Mouse (Mus musculus) spleen, postnatal 10 days (tissue): ENCODE results near the gene Tars.

ENCODE experiments used
- DNase-seq, 2 experiments: peaks; one replicate each; pipeline ENCODE4 v3.0.0; 2021 to 2022; ENCODE audit warnings: low spot score in 2 of 2

The Tars gene

DNA sequence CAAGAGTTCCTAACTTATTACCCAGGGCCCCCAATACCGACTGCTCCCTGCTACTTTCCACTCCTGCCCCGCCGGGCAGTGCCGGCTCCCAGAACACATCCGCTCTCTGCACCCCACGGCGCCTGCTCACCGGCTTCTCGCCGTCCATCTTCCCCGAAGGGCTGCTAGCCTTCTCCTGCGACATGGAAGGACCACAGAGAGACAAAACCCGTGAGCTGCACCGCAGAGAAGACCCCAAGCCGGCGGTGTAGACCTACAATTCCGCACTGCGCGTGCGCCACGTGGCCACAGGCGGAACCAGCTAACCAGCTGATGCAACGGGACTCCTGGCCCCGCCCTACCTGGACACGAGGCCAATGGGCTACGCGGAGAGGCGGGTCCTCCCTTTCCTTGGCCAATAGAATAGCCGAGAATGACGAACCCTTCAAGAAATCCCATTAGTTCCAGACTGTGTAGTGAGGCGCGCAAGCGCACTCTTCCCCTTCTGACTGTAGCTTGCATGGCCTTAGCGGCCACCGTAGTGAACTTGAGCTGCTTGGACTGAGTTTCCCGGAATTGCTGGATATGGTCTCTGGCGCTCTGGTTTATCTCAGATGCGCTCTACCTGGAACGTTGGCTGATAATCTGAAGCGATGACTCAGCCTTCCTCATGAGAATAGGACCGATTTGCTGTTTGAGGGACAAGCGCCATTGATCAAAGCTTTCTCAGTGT, at the start of gene Tars:
Tars (minus strand) TSS at position 310 of the 712 bp plus-strand sequence.
- peak; percentile 91 to 95 for DNase-seq

DNA sequence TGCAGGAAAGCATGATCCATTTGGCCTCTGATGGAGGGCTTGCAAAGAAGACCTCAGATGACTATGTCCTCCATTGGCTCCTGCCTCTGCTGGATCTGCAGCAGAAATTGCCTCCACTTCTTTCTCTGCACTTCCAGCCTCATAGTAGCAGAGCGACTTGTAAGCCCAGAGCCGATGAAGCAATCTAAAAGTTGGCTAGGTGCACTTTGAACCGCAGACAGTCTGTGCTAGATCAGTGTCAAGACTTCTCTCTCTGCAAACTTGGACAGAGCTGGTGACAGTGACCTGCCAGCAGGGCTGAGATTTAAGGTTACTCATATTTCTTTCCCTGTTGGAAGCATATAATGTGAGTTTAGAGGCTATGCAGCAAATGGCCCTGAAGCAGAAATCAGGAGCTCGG, 37.9 kb upstream of the Tars start:
- no peak for DNase-seq

DNA sequence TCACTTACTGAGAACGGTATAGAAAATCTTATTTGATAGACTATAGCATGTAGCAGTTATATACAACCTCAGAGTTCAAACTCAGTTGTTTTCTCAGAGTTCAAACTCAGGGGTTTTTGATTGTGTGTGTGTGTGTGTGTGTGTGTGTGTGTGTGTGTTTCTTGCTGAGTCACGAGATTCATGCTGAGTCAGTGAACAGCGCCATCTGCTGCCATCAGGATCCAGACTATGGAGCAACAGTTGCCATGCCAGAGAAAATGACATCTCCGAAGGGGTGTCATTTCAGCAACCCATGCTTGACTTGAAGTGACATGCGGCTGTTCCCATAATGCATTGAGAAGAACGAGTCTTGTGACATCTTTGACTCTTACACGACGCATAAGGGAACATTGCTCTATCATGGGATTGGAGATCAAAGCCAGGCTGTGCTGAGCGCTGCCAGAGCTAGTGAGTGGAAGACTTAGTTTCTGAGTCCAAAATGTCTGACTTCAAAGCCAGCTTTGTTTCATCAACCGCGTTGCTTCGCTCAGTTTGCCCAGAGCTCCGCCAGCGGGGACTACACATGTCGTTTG, 37.3 kb upstream of the Tars start:
- no peak for DNase-seq

DNA sequence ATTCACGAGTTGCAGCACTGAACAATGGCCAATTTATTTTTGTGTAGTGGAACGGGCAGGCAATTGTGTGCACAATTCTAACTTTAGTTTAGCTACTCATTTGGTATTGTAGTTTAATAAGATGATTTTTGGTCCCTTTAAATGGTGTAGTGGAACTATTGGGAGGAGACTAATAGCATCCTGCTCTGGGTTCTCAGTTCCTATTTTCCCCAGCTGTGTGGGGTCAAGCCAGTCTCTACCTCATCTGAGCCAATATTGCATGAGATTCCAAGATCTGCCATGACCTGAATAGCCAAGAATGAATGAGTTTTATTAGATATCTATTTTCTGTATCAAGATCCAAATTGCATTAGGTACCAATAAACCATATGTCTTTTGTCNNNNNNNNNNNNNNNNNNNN, 27.4 kb upstream of the Tars start:
- no peak for DNase-seq

DNA sequence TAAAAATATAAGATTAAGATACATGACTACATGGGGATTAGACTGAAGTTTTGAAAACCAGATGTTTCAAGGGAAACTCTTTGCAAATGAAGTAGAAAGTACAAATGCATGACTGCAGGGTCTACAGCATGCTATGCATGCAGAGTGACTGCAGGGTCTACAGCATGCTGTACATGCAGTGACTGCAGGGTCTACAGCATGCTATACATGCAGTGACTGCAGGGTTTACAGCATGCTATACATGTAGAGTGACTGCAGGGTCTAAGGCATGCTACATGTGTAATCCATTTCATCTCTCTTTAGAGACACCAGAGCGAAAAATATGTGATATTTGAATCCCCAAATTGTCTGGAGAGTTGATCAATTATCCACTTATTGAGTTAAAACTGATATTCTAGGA, 14.0 kb upstream of the Tars start:
- DNase-seq = no peak

DNA sequence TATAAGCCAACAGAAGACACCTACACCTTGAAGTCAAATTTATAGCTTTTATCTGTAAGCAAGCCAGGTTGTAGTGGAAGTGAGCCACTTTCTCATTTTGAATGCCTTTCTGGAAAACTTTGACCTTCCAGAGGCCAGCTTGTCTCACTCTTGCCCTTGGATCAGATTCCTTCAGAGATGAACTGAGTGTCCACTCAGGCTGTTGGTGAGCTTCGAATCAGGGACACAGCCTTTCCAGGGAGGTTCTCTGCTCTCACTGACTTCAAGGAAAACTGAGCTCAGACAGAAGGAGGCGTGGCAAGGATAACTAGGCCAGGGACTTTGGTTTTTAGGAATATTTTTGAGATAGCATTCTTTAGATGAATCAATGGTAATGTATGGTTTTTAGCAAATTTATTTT, 13.1 kb upstream of the Tars start:
- no peak for DNase-seq

GRCm38 (mm10) chr15:11411846-11412245, 12.4 kb upstream of the Tars start:
- DNase-seq = no peak

GRCm38 (mm10) chr15:11408155-11408826, 8.8 kb upstream of the Tars start:
- peak in 1 of 2 experiments; percentile 24 for DNase-seq

GRCm38 (mm10) chr15:11407381-11407780, 7.9 kb upstream of the Tars start:
- DNase-seq = peak in 1 of 2 experiments; percentile 68

DNA sequence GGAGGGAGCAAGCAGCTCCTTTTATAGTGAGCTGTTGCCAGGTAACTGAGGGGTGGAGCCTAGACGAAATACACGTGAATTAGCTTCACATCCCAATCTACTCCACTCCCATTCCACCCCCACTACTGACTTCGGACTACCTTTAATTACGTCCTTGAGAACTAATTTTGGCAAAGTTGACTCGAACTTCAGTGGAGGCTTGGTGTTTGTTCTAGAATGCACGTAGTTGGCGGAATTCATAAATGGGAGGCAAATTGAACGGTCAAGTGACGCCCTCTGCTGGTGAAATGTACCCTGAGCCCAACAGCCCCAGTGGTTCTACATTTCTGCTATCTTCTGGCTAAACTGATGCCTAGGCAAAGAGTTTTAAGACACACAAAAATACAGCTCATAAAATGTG, 7.3 kb upstream of the Tars start:
- DNase-seq = peak in 1 of 2 experiments; percentile 23

- peak in 1 of 2 experiments; percentile 41 for DNase-seq
These were observed 652 bp downstream of the Tars start for GRCm38 (mm10) chr15:11398676-11399350.

DNA sequence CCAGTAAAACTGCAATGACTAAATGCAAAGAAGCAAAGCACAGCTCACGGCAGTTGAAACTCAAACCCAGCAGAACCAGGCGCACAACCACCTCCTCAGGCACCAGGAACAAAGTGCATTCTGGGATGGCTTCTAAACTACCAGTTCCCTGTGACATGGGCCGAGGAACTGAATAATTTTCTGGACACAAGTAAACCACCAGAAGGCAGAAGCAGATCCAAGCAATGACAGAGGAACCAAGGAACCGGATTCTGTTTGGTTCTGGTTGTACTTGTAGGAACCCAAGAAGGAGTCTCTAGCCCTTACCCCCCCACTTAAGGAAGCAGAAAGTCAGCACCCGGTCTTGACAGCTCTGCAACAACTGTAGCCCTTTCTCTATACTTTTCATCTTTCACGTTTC, 3.0 kb downstream of the Tars start:
- no peak for DNase-seq

- DNase-seq = no peak
These were observed 6.6 kb downstream of the Tars start for GRCm38 (mm10) chr15:11392903-11393302.

DNA sequence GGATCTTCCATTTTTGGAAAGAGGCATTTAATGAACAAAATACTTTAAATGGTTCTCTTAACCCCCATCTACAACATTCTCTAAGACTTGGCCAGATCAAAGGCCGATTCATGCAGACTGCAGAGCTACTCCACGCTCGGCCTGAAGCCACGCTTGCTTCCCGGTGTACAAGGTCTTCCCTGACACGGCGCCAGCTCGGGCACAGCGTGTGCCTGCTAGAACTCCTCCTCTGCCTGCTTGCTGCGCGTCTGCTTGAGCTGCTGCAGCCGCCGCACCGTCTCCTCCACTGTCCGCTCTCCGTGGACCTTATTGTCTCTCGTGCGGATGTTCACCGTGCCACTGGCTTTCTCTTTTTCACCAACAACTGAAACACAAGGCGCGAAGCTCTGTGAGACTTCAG, 15.7 kb downstream of the Tars start:
- DNase-seq = no peak

- DNase-seq = no peak
These were observed 16.9 kb downstream of the Tars start for GRCm38 (mm10) chr15:11382585-11382984.

DNA sequence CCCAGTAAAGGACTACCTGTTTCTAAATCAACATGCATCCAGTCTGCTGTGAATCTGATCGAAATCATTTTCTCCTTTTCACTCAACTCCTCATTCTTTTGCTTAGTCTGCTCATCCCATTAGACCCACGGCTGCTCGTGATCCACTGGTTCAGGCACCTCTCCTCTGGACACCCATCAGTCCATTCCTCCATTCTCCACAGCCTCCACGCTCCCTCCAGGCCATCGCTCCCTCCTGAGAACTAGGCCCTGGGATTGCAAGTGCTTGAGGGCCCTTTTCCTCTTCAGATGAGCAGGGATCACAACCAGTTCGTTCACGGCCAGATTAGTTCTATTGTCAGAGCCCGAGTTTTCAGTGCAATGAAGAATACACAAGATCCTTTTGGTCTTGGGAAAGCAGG, 18.8 kb downstream of the Tars start:
- DNase-seq = no peak

GRCm38 (mm10) chr15:11380087-11380530, 19.4 kb downstream of the Tars start:
- no peak for DNase-seq

GRCm38 (mm10) chr15:11379431-11380086, 19.9 kb downstream of the Tars start:
- no peak for DNase-seq

- no peak for DNase-seq
These were observed 28.9 kb downstream of the Tars start for GRCm38 (mm10) chr15:11370477-11371085.

DNA sequence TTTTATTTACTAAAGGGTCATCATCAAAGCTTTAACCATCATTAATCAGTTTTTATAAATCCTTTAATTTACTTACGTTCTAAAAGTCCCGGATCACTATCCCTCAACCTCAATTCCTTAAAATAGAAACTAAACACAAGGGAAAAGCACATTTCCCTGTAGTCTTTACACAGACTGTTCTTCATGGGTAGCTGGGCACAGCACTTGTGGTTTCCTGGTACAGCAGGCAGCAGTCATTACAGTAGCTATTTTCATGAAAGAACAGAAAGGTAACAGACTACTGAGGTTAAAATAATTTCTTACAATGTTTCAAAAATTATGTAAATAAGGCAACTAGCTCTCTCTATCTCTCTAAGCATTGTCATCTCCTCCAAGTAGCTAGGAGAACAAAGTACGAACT, 29.9 kb downstream of the Tars start:
- no peak for DNase-seq

- DNase-seq = no peak
These were observed 34.7 kb downstream of the Tars start for GRCm38 (mm10) chr15:11364795-11365194.
